Mouse (Mus musculus) liver, embryonic 14.5 days (tissue): ENCODE measurements at regions not wholly inside any gene's neighbourhood (a gene's known extent, or its start where the extent isn't known, plus 50 kb on each side); places are given as distances from the start of the nearest gene placed in this dataset.

Experiments
- CTCF ChIP-seq: IDR thresholded peaks from 2 replicates; pipeline ENCODE4 v1.5.1; 2016; ENCODE audit warnings: antibody characterized with exemption, low read depth, control low read depth
- EP300 ChIP-seq: IDR thresholded peaks from 2 replicates; pipeline ENCODE4 v1.6.1; 2016; ENCODE audit warnings: antibody characterized with exemption, low read depth

DNA sequence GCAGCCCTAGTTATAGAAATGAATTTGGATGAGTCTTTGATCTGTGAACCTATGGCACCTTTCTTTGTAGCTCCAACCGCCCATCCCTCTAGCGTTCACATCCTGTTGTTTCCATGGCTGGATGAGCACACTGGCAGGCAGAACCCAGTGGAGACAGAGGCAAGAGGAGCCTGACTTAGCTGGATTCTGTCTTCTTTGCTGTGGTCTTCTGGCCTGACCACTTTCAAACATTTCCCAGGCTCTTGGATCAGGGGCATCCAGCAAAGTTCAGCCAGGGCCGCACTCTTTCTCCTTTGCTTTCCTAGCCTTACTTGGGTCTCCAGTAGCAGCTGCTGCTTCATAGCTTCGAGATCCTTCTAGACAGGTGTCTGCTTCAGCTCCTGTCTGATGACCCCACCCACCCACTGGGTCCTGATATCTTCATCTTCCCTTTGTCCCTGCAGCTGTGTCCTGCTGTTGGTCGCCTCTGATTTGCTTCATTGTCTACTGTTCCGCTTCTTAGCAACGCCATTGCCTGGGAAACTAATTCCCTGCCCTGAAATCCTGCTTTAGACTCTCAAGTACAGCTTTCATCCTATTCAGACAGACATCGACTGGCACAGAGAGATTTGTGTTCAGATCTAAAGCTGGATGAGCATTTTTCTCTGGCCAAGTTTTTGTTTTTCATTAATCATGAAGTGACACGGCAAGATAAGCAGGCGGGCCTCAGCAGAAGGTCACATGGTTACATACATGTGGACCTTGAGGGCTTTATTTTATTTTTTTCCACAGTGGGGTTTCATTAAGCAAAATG, 153.6 kb upstream of the Tnp1 start:
- TF ChIP-seq CTCF (no peak), EP300 (no peak)
